Mouse (Mus musculus) c-Kit-positive CD71-positive TER-119-positive erythroid progenitor cells, embryonic 14.5 days (primary cell): ENCODE data around the gene Adap1.

ENCODE experiments used
- DNase-seq: peaks from one replicate; pipeline ENCODE4 v3.0.0-alpha.2; 2013; ENCODE audit warnings: low spot score

The Adap1 gene

GRCm38 (mm10) chr5:139251736-139252080 lies 73.7 kb downstream of the Adap1 start:
- no peak for DNase-seq

GRCm38 (mm10) chr5:139251279-139251678 lies 74.1 kb downstream of the Adap1 start:
- no peak for DNase-seq

GRCm38 (mm10) chr5:139248846-139249245 lies 76.6 kb downstream of the Adap1 start:
- no peak for DNase-seq

GRCm38 (mm10) chr5:139247767-139248166 lies 77.7 kb downstream of the Adap1 start:
- DNase-seq = peak; percentile 27

GRCm38 (mm10) chr5:139243384-139243783 lies 82.0 kb downstream of the Adap1 start:
- no peak for DNase-seq

- DNase-seq = no peak
These were observed 84.2 kb downstream of the Adap1 start for GRCm38 (mm10) chr5:139241022-139241761.

GRCm38 (mm10) chr5:139237436-139237835 lies 88.0 kb downstream of the Adap1 start:
- DNase-seq = no peak

- DNase-seq = no peak
These were observed 91.0 kb downstream of the Adap1 start for GRCm38 (mm10) chr5:139234423-139234822.

GRCm38 (mm10) chr5:139232083-139232482 lies 93.3 kb downstream of the Adap1 start:
- no peak for DNase-seq

- DNase-seq = no peak
These were observed 95.7 kb downstream of the Adap1 start for GRCm38 (mm10) chr5:139229716-139230115.

- no peak for DNase-seq
These were observed 97.1 kb downstream of the Adap1 start for GRCm38 (mm10) chr5:139228318-139228717.

- DNase-seq = no peak
These were observed 97.8 kb downstream of the Adap1 start for GRCm38 (mm10) chr5:139227645-139228044.

- DNase-seq = no peak
These were observed 98.2 kb downstream of the Adap1 start for GRCm38 (mm10) chr5:139227236-139227635.

GRCm38 (mm10) chr5:139223331-139223730 lies 102.1 kb downstream of the Adap1 start:
- DNase-seq = no peak
